Mouse (Mus musculus): Measurements from ENCODE around the gene Gm5622.
"Not testable (repeated sequence)": the region's sequence is repeated elsewhere in the genome, so short reads cannot be mapped to it uniquely, and the experiment has no call there.

GRCm38 (mm10) chr14:51695368-51695767 lies 142.8 kb downstream of the Gm5622 start, which contains the start of gene Gm17079:
- not testable (repeated sequence) for TF ChIP-seq CTCF (IDR thresholded peaks at IDR 0.05; ENCODE audit: low read depth, low read length); POLR2A (IDR thresholded peaks at IDR 0.05; ENCODE audit: extremely low read depth, insufficient read depth, low read length)
